Mouse (Mus musculus) adrenal gland, adult 2 months (tissue): ENCODE data around the gene Olfr572. TPM values are rescaled to one million over a fixed set of nuclear protein-coding genes. Genes with fewer than 3 reads are reported as not detected.

ENCODE experiments used
- DNase-seq: peaks from one replicate; pipeline ENCODE4 v3.0.0; 2021
- long read RNA-seq: library from polyadenylated mRNA; stranded (forward); transcript quantifications from one replicate; pipeline ENCODE4 v2.0.0, GENCODE M21; 2021
- polyA plus RNA-seq: library from polyadenylated mRNA; depleted of rRNA; stranded (reverse); fragments of >200 nt; gene quantifications from 2 replicates; pipeline ENCODE4 v1.2.3, GENCODE M21; 2012; rRNA removed
- total RNA-seq, 2 experiments: library from RNA; stranded (reverse); gene quantifications; 2 replicates each; pipeline ENCODE4 v1.2.3; 2021

Olfr572 gene
- total RNA-seq, result not detected
- not detected in 2 replicates for polyA plus RNA-seq
- long read RNA-seq, result 0 reads

DNA sequence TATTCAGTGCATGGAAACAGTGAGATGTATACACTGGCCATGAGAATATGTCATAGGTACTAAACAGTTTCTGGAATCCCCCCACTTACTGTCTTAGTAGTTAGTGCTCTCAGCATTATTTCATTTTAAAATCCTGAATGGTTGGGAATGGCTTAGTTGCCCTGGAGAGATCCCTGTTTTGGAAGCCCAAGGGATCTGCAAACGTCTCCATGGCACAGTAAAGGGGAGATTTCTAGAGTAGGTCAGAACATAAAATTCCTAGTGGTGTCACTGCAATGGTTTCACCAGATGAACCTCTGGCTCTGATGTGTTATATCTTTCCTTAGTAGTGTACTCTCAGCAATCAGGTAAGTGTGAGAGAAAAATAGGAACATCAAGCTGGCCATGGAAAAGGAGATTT lies at the start of gene Olfr572:
TSS of gene Olfr572 (plus strand) at position 301 of the 400 bp plus-strand sequence.
- no peak for DNase-seq

DNA sequence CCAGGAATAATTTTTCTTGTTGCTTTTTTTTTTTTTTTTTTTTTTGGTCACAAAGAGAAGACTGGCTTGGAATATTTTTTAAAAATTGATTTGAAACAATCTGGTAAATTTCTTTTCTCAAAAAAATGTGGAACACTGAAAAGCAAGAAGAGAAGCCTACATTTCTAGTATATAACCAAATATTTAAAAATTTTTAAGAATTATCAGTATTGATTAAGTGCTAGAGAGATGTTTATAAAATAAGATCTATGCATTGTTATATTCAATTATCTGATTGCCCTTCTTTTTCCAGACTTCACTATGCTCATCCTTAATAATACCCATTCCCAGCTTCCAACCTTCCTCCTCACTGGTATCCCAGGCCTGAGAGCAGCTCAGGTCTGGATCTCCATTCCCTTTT lies 47.4 kb upstream of the Olfr572 start, which contains the start of gene Olfr568:
TSS of gene Olfr568 (plus strand) at position 301 of the 400 bp plus-strand sequence.
- no peak for DNase-seq

DNA sequence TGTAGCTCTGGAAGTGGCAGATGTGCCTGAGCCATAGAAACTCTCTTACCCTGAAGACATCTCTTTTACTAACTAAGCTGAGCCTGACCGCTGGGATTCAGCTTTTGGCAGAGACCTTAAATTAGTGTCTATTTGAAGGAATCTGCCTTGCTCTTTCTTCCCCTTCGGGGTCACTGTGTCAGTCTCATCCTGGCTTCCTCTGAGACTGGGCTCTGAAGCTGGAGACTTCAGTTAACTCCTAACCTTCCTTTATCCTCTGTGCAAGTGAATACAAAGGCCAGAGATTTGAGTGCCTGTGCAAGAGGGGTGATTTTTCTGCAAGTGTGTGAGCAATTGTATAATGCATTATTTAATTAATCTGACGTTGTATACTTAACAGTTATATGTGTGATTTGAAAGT lies 33.4 kb upstream of the Olfr572 start, which contains the start of gene Olfr569:
TSS of gene Olfr569 (minus strand) at position 101 of the 400 bp plus-strand sequence.
- DNase-seq, result no peak

DNA sequence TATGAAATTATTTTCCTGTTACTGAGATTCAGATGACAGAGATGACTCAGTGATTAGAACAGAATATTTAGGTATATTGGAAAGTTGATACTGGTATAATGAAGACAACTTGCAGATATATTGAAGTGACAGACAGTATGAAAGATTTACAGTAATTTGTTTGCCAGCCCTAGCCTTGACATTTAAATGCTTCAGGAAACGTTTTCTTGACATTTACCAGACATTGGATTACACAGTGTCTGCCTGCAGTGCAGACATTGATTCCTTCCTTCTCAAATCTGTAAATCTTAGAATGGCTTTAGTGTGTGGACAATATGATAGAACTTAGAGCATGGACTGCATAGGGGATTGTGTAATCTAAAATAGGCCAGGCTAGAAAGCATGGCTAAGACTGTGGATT lies 8.9 kb upstream of the Olfr572 start:
- no peak for DNase-seq

DNA sequence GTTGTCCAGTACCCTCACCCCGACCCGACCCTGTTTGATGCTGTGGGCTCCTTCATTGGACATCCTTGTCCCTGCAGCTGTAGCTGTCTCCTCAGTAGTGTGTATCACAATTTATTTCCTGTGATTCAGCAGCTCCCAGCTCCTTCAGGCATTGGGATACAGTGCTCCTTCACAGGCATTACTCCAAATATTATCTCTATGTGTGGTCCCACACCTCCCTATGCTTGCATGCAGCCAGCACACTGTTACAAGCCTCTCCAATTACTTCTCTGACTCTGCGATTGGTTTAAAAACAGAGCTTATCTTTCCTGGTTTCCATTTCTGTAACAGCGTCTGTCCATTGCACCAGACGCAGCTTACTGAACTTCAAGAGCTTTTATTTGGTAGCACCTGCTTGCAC lies 7.8 kb upstream of the Olfr572 start:
- DNase-seq, result no peak

DNA sequence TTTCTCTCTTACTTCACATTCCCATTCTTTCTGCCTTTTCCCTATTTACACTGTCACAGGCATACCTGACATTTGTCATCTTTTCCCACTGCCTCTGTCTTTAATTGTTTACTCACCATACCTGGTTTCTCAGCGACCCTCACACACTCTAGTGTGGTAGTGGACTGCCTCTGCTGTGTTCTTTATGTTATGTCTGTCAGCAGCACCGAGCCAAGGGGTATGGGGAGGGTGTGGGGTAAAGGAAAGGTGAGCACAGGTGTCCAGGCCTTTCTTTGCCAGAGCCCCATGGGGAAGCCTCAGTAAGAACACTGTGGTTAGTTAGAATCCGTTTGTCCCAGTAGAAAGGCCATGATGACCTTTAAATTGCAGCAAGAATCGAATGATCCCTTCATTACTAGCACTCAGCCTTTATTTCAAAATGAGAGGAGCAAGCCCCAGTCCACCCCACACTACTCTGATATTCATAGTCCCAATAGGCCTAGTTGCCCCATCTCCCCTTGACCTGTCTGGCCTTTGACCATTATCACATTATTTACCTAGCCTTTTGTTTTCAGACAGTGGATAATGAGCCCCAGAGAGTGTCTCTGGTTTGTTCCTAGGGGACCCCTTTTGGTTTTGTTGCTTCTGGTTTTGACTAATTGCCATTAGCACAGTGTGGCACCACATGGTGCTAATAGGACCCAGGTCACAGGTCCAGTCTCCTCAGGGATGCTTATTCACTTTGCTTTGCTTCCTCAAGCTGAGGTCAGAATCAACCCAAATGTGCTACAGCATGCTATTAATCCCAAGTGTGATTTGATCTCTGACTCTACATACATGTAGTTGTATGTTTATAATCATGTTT lies 7.0 kb upstream of the Olfr572 start, which contains the start of gene Olfr571:
TSS of gene Olfr571 (minus strand) at position 505 of the 844 bp plus-strand sequence.
- DNase-seq, result no peak

DNA sequence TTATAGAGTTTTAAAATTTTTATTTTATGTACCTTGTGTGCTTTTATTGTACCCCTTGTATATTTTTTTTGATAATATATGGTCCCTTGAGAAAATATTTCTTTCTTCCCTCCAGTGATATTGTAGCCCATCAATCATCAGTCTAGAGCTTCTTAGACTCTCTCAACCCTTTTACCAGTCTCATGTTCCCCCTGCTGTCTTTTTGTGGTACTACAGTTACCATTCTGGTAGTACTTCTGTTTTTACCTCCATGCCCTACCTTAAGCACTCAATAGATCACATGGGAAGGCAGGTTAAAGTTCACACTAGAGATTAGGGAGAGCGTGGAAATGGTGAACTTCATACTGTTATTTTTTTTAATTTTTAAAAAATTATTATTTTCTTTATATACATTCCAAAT lies 4.6 kb upstream of the Olfr572 start:
- DNase-seq, result peak; percentile 9

DNA sequence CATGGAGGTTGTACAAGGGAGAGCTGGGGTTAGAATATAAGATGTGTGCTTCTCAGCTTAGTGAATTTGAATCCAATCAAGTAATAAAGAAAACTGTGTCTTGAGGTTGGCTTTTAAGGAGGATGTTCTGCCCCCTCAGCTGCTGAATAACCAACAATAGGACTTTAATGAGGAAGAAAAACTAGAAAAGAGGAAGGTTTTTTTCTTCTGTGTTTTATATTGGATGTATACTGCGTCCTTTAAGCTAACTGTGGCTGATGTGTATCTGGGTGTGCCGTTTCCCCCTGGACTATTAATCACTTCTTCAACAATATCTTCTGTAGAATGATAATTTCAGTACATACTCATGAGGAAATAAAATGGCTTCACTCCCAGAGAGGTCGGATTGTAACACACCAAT lies 2.9 kb downstream of the Olfr572 start:
- DNase-seq, result no peak

DNA sequence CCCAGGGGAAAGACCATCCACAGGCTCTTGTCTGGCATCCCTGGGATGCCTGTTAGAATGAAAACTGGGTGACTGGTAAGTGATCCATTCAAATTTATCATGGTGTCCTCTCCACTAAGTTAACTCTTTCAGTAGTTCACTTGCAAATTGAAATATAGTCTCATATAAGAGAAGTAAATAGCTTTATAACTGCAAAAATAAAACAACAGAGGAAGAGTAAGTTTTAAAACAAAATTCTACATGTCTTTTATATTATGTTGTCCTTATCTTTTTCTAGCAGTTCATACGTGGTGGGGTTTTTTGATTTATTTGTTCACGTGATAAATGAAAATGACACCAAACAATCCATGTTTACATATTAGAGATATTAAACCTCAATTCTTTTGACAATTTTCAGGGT lies 18.3 kb downstream of the Olfr572 start, which contains the start of gene Olfr573-ps1:
TSS of gene Olfr573-ps1 (minus strand) at position 101 of the 400 bp plus-strand sequence.
- no peak for DNase-seq

DNA sequence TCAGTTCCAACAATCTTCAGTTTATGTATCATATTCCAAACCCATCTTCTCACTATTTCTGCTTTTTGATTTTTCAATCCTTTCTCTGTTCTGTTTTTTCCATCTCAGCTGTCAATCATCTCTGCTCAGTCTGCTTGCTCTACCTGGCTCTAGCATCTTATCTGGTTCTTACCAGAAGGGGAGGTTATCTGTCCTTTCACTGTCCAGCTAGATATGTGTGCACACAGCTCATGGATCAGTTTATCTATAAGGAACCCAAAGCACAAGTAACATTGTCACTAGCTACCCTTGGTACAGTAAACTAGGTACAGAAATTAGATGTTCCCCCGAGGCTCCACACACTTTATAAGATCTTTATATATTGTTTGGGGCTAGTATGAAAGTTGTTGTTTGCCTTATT lies 19.2 kb downstream of the Olfr572 start:
- no peak for DNase-seq

DNA sequence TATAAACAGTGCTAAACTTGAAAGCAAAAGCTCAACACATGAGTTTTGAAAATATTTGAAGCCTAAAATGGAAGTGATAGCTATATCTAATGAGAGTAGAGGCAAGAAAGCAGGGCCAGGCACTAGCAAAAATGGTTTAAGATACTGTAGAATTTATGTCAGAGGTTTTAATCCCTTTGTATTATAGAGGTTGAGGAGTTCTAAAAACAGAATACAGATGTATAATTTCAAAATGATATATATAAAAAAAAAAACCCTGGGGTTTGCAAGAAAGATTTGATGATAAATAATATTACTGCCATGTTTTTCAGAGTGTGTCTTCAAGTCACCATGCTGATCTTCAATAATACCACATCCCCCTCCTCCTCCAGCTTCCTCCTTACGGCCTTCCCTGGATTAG lies 24.0 kb downstream of the Olfr572 start, which contains the start of gene Olfr574:
TSS of gene Olfr574 (plus strand) at position 301 of the 400 bp plus-strand sequence.
- no peak for DNase-seq

DNA sequence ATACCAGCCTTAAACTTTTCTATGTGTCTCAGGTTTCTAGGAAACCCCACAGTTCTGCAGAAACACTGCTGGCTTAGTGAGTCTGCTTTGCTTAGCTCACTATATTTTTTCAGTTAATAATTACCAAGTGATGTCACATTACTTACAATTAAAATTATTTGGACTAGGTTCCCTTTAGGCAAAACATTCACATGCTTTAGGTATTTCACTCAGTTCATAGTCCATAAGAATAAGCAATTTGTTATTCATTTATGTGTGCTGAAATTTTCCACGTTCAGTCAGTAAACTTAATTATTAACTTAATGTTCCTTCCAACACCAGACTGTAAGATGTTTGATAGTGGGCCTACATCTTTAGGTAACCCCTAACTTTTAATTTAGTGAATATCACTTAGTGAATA lies 26.5 kb downstream of the Olfr572 start:
- DNase-seq, result no peak

DNA sequence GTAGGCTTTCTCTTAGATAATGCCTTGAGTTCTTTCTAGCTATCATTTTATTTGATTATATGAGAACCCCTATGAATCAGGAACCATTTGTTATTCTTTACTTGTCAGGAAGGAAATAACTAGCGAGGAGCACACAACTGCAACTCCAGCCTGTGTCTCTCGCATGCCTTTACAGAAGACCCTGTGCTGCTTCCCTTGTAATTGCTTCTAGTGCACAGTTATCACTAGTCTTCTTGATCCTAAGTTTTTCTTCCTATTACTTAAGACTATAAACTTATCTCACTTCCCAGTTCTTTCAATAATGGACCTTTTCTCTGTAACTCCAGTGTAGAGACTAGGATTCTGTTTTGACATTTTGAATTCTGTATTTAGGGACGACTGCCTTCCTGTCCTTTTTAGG lies 33.9 kb downstream of the Olfr572 start:
- DNase-seq, result no peak

DNA sequence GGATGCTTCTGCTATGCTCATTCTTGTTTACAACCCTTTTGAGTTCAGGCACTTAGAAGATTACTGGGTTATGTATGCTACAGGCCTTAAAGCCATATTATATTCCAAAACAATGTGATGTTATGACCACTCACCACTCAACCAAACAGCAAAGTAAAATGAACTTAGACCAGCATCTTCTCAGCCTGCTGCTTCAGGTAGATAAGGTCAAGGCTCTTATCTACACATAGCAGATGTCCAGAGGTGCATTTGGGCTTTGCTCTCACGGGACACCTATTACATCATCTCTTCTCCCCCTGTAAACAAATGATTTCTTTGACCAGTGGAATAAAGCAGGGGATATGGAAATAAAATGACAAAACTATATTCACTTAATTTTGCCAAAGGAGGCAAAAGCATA lies 34.4 kb downstream of the Olfr572 start, which contains the start of gene Olfr575:
TSS of gene Olfr575 (minus strand) at position 183 of the 400 bp plus-strand sequence.
- DNase-seq, result no peak

DNA sequence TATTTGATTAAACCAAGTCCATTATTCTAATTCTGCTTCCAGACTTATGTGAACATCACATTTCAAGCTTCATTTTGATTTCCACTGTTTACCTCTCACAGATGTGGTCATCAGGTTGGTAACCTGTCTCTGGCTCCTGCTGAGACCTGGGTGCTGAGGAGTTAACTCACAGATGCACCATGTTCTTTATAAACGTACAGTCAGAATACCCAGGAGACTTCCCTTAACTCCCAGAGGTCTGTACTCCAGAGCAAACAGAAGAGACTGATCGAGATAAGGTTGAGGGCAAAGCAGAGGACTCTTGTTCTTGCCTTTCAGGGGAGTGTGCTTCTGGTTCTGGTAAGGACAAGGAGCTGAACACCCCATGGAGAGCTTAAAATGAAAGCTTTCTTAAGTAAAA lies 38.2 kb downstream of the Olfr572 start, which contains the start of gene Olfr576:
TSS of gene Olfr576 (plus strand) at position 301 of the 400 bp plus-strand sequence.
- no peak for DNase-seq

DNA sequence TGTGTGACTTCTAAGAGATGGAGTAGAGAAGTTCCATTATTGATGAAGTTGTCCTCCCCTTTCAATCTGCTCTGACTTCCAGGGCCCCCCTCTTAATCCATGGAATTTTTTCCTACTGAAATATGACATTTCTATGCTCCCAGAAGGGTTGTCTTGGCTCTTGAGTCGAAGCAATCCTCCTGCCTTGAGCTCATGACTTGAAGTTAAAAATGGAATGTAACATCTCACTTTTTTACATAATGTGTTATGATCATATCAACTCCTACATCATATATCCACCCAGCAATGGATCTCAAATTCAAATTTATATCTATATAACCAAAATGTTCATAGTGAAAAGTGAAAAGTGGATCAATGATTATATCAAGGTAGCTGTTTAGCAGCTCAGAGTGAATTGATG lies 50.2 kb downstream of the Olfr572 start:
- DNase-seq, result no peak

DNA sequence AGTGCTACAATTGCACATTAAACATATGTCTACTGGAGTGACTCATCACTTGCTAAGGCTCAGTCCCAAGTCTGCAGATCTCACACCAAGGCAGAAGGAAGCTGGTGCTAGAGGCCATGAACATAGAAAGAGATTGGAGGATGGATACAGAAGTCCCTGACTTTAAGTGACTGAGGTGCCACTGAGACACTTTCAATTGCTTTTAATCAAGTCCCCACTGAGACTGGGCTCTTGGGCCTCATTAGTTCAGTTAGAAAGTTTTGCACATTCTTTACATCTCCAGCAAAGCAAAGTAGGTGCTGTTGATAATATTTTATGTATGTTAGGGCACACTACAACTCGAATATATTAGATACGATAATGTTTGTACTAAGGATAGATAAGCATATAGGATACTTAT lies 51.6 kb downstream of the Olfr572 start, which contains the start of gene Olfr577:
TSS of gene Olfr577 (minus strand) at position 101 of the 400 bp plus-strand sequence.
- no peak for DNase-seq

Other genes starting within 250 kb of the Olfr572 start
- 1 to 10 TPM; 6.9 to 8.4 TPM for gene Trim68, start 237.1 kb upstream of the Olfr572 start, total RNA-seq
- 9.4 and 10.1 TPM in 2 replicates for gene Trim68, start 237.1 kb upstream of the Olfr572 start, polyA plus RNA-seq
- not detected for gene Olfr557, start 228.5 kb upstream of the Olfr572 start, total RNA-seq
- 0.03 TPM in 1 of 2 replicates, not detected in the other for gene Olfr557, start 228.5 kb upstream of the Olfr572 start, polyA plus RNA-seq
- gene Olfr558, start 222.2 kb upstream of the Olfr572 start, total RNA-seq, result under 1 TPM; 0.26 to 0.31 TPM
- 0.38 and 0.51 TPM in 2 replicates for gene Olfr558, start 222.2 kb upstream of the Olfr572 start, polyA plus RNA-seq
- gene Olfr33, start 205.3 kb upstream of the Olfr572 start, total RNA-seq, result not detected
- 0.11 TPM in 1 of 2 replicates, not detected in the other for gene Olfr33, start 205.3 kb upstream of the Olfr572 start, polyA plus RNA-seq
- gene Olfr559, start 196.9 kb upstream of the Olfr572 start, total RNA-seq, result not detected
- gene Olfr559, start 196.9 kb upstream of the Olfr572 start, polyA plus RNA-seq, result not detected in 2 replicates
- gene Olfr560, start 165.0 kb upstream of the Olfr572 start, total RNA-seq, result not detected
- gene Olfr560, start 165.0 kb upstream of the Olfr572 start, polyA plus RNA-seq, result not detected in 2 replicates
- under 1 TPM in 1 of 2 experiments, not detected in 1; 0.24 TPM for gene Olfr78, start 164.9 kb upstream of the Olfr572 start, total RNA-seq
- 0.19 and 0.46 TPM in 2 replicates for gene Olfr78, start 164.9 kb upstream of the Olfr572 start, polyA plus RNA-seq
- gene Olfr561, start 153.2 kb upstream of the Olfr572 start, total RNA-seq, result not detected
- not detected in 2 replicates for gene Olfr561, start 153.2 kb upstream of the Olfr572 start, polyA plus RNA-seq
- not detected for gene Olfr564, start 120.9 kb upstream of the Olfr572 start, total RNA-seq
- gene Olfr564, start 120.9 kb upstream of the Olfr572 start, polyA plus RNA-seq, result not detected in 2 replicates
- gene Olfr566, start 65.6 kb upstream of the Olfr572 start, total RNA-seq, result not detected
- gene Olfr566, start 65.6 kb upstream of the Olfr572 start, polyA plus RNA-seq, result not detected in 2 replicates
- gene Olfr568, start 47.3 kb upstream of the Olfr572 start, total RNA-seq, result not detected
- gene Olfr568, start 47.3 kb upstream of the Olfr572 start, polyA plus RNA-seq, result not detected in 2 replicates
- not detected for gene Olfr569, start 33.5 kb upstream of the Olfr572 start, total RNA-seq
- gene Olfr569, start 33.5 kb upstream of the Olfr572 start, polyA plus RNA-seq, result not detected in 2 replicates
- not detected for gene Olfr570, start 29.8 kb upstream of the Olfr572 start, total RNA-seq
- gene Olfr570, start 29.8 kb upstream of the Olfr572 start, polyA plus RNA-seq, result not detected in 2 replicates
- gene Olfr571, start 6.9 kb upstream of the Olfr572 start, total RNA-seq, result not detected
- not detected in 2 replicates for gene Olfr571, start 6.9 kb upstream of the Olfr572 start, polyA plus RNA-seq
- gene Olfr573-ps1, start 18.2 kb downstream of the Olfr572 start, total RNA-seq, result not detected
- gene Olfr573-ps1, start 18.2 kb downstream of the Olfr572 start, polyA plus RNA-seq, result not detected in 2 replicates
- gene Olfr574, start 24.1 kb downstream of the Olfr572 start, total RNA-seq, result not detected
- gene Olfr574, start 24.1 kb downstream of the Olfr572 start, polyA plus RNA-seq, result not detected in 2 replicates
- gene Olfr575, start 34.4 kb downstream of the Olfr572 start, total RNA-seq, result not detected
- gene Olfr575, start 34.4 kb downstream of the Olfr572 start, polyA plus RNA-seq, result not detected in 2 replicates
- not detected for gene Olfr576, start 38.3 kb downstream of the Olfr572 start, total RNA-seq
- gene Olfr576, start 38.3 kb downstream of the Olfr572 start, polyA plus RNA-seq, result not detected in 2 replicates
- not detected for gene Olfr577, start 51.5 kb downstream of the Olfr572 start, total RNA-seq
- gene Olfr577, start 51.5 kb downstream of the Olfr572 start, polyA plus RNA-seq, result not detected in 2 replicates
- not detected for gene Olfr578, start 64.9 kb downstream of the Olfr572 start, total RNA-seq
- not detected in 2 replicates for gene Olfr578, start 64.9 kb downstream of the Olfr572 start, polyA plus RNA-seq
- gene Olfr582, start 113.6 kb downstream of the Olfr572 start, total RNA-seq, result not detected
- gene Olfr582, start 113.6 kb downstream of the Olfr572 start, polyA plus RNA-seq, result not detected in 2 replicates
- gene Olfr583, start 126.9 kb downstream of the Olfr572 start, total RNA-seq, result not detected
- gene Olfr583, start 126.9 kb downstream of the Olfr572 start, polyA plus RNA-seq, result not detected in 2 replicates
- not detected for gene Olfr584, start 157.5 kb downstream of the Olfr572 start, total RNA-seq
- not detected in 2 replicates for gene Olfr584, start 157.5 kb downstream of the Olfr572 start, polyA plus RNA-seq
- not detected for gene Olfr585, start 173.3 kb downstream of the Olfr572 start, total RNA-seq
- gene Olfr585, start 173.3 kb downstream of the Olfr572 start, polyA plus RNA-seq, result not detected in 2 replicates
- gene Olfr586, start 201.2 kb downstream of the Olfr572 start, total RNA-seq, result not detected
- gene Olfr586, start 201.2 kb downstream of the Olfr572 start, polyA plus RNA-seq, result not detected in 2 replicates
- not detected for gene Olfr588-ps1, start 216.5 kb downstream of the Olfr572 start, total RNA-seq
- gene Olfr588-ps1, start 216.5 kb downstream of the Olfr572 start, polyA plus RNA-seq, result not detected in 2 replicates
- gene Olfr589, start 231.9 kb downstream of the Olfr572 start, total RNA-seq, result not detected
- gene Olfr589, start 231.9 kb downstream of the Olfr572 start, polyA plus RNA-seq, result not detected in 2 replicates